Mouse (Mus musculus): ENCODE measurements around the gene Srsf5.

GRCm38 (mm10) chr12:80945334-80945995, at the start of gene Srsf5:
- TF ChIP-seq CHD2 (IDR thresholded peaks at IDR 0.05; ENCODE audit: low read depth, low read length) (no peak), ZC3H11A (IDR thresholded peaks at IDR 0.05; ENCODE audit: borderline replicate concordance, low read depth, low read length) (no peak), ZNF384 (IDR thresholded peaks at IDR 0.05; ENCODE audit: low read depth, low read length) (no peak)

Data from ES-E14 (cell line).